Mouse (Mus musculus) lung, postnatal 4 days (tissue): ENCODE data around the gene Srrm3.

ENCODE experiments used
- DNase-seq, 2 experiments: peaks; one replicate each; pipeline ENCODE4 v3.0.0; 2021

The Srrm3 gene

GRCm38 (mm10) chr5:135907256-135907655 is 100.6 kb downstream of the Srrm3 start:
- DNase-seq = peak; percentile 35 to 71

- no peak for DNase-seq
Observed at GRCm38 (mm10) chr5:135908185-135908584, 101.5 kb downstream of the Srrm3 start.

- peak; percentile 44 to 62 for DNase-seq
Observed at GRCm38 (mm10) chr5:135908989-135909388, 102.3 kb downstream of the Srrm3 start.

- peak; percentile 30 to 46 for DNase-seq
Observed at GRCm38 (mm10) chr5:135909646-135910045, 103.0 kb downstream of the Srrm3 start.

GRCm38 (mm10) chr5:135910813-135911212 is 104.1 kb downstream of the Srrm3 start:
- no peak for DNase-seq

GRCm38 (mm10) chr5:135911633-135912220 is 105.0 kb downstream of the Srrm3 start:
- no peak for DNase-seq

GRCm38 (mm10) chr5:135913201-135913600 is 106.5 kb downstream of the Srrm3 start:
- peak; percentile 49 to 52 for DNase-seq

GRCm38 (mm10) chr5:135914156-135914555 is 107.5 kb downstream of the Srrm3 start:
- peak; percentile 68 to 79 for DNase-seq

- no peak for DNase-seq
Observed at GRCm38 (mm10) chr5:135916051-135916565, 109.4 kb downstream of the Srrm3 start.

GRCm38 (mm10) chr5:135916601-135917000 is 109.9 kb downstream of the Srrm3 start:
- no peak for DNase-seq

GRCm38 (mm10) chr5:135917327-135918058 is 110.8 kb downstream of the Srrm3 start:
- DNase-seq = no peak

GRCm38 (mm10) chr5:135918059-135918437 is 111.4 kb downstream of the Srrm3 start:
- DNase-seq = no peak

- DNase-seq = no peak
Observed at GRCm38 (mm10) chr5:135918593-135918992, 111.9 kb downstream of the Srrm3 start.

GRCm38 (mm10) chr5:135919902-135920301 is 113.2 kb downstream of the Srrm3 start:
- DNase-seq = no peak

- no peak for DNase-seq
Observed at GRCm38 (mm10) chr5:135923901-135924300, 117.2 kb downstream of the Srrm3 start.
